Mouse (Mus musculus) frontal cortex, adult (tissue): Measurements from ENCODE around the gene Teddm2.

Experiments
- ATAC-seq: cut with Nextera tagmentation; 2 replicates; pipeline ENCODE4 v1.9.2; 2017; ENCODE audit warnings: mild to moderate bottlenecking, moderate library complexity, mixed read lengths; ENCODE audit not compliant: low TSS enrichment

Teddm2 gene

DNA sequence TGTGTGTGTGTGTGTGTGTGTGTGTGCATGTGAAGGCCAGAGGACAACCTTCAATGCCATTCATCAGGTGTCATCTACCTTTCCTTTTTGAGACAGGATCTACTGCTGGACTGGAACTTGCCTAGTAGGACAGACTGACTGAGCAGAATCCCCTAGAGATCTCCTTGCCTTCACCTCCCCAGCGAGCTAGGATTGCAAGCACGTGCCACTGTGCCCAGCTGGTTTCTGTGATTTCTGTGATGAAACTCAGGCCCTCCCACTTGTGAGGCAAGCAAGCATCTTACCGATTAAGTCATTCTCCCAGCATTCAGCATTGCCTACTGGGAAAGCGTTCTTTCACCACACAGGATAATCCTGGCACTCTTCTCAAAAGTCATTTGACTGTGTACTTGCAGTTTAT lies 69.3 kb downstream of the Teddm2 start:
- ATAC-seq, result no peak

DNA sequence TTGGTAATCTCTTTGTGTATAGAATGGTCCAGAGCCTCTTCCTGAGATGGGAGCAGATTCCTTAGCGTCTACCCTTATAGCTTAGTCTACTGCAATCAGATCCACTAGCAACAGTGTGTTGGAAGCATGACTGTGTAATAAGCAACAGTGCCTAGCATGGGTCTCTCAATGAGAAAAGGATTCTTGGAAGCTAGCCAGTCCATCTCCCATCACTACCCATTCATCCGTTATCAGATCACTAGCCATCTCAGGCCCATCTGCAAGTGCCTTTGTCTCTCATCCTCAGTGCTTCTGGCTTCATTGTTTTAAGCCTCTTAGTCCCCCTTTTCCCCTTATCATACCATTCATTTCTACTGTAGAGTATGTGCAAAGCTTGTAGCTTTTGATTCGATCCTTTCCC lies 79.8 kb downstream of the Teddm2 start:
- no peak for ATAC-seq

DNA sequence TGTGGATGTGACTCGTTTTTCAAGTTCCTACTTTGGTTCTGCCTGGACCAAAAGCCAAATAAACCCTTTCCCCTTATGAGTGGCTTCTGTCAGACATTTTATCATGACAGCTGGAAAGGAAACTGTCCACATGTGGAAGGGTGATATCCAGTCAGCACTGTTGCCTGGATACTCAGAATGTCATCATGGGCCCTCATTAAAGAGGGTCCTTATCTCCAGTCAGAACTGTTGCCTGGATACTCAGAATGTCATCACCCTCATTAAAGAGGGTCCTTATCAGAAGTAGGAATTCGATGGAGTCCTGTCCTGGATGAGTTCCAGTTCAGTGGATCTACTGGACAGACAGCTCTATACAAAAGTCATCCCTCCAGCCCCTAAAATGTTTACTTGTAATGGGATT lies 85.8 kb downstream of the Teddm2 start:
- ATAC-seq, result no peak

DNA sequence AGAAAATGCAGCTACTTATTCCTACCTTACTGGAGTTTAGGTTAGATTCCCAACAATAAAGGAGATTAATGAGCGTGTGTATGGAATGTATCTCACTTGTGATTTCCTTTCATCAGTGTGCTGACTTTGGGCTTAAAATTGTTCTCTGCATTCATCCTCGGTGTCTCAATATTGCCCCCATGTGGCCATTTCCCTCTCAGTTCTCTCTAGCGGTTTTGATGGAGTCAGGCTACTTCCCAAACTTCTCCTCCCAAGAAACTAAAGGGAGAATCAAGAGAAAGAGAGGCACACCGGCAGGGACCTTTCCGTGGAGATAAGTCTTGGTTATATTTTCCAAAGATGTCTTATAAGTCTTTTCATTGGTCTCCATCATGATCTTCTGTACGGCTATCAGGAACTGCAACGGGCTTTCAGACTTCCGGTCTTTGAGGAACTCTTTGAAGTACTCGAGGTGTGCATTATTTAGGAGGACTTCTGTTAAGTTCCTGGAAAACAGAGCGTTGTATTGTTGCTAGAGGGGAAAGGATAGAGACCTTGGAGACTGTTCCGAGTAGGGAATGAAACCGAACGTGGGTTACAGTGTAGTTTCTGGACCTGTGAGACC lies 92.5 kb downstream of the Teddm2 start:
- ATAC-seq, result peak; percentile 85

DNA sequence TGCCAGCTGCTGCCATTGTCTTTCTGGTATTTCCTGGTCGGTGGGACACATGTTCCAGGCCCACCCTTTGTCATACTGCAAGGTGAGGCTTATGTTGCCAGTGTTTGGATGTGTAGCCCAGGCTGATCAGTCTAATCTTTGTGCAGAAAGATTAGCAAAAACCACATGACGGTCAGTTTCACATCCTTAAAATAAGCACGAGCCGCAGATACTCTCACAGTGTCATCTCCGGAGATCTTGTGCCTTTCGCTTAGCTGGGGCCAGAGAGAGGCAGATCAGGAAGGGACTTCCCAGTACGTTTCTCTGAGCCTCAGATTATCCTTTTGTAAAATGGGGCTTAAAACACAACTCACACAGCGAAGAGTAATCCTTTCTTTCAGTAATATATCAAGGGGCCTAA lies 96.5 kb downstream of the Teddm2 start:
- ATAC-seq, result no peak

DNA sequence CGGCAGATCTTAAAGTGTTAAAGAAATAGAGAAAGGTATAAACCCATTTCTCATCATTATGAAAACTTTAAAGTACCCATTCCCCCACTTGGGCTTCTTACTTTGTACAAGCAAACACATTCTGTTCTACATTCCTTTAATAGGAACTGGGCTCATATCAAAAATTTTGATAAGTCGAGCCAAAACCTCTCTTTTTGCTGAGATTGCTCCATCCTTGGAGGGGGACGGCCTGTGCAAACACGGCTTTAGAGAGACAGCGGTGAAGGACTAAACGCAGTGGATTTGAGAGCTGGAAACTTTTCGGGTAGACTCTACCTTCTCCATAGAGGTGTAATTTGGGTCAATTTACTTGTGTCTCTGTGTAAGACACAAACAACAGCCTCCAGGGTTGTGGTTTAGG lies 97.3 kb downstream of the Teddm2 start:
- no peak for ATAC-seq
